Mouse (Mus musculus): ENCODE measurements at regions not wholly inside any gene's neighbourhood (a gene's known extent, or its start where the extent isn't known, plus 50 kb on each side); places are given as distances from the start of the nearest gene placed in this dataset.

DNA sequence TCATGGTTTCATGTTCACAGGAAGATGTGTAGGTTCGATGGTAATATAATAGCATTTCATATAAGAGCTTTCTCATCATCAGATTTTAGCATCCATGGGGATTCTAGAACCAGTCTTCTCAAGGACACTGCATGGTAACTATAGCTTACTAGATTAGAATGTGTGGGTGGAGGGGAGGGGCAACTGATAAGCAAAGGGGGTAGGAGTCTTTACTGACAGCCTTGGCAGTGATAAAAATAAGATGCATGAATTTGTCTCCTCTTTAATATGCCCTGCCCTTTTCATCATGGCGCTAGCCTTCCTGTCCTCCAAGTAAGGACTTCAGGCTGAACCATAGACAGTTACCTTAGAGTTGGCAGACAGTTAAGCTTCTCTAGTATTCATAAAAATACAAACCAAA is 69.6 kb upstream of the Slc22a23 start:
- no peak for TF ChIP-seq MAX (IDR thresholded peaks at IDR 0.05; ENCODE audit: low read depth)
- no peak for TF ChIP-seq POLR2A (IDR thresholded peaks at IDR 0.05; ENCODE audit: insufficient read length, low read depth)
- TF ChIP-seq CEBPB (IDR thresholded peaks at IDR 0.05; ENCODE audit: insufficient read depth, poor library complexity, severe bottlenecking), result no peak
- no peak for TF ChIP-seq E2F4 (IDR thresholded peaks at IDR 0.05; ENCODE audit: insufficient read depth)
- TF ChIP-seq USF1 (IDR thresholded peaks at IDR 0.05; ENCODE audit: low read depth), result no peak
- TF ChIP-seq TCF12 (IDR thresholded peaks at IDR 0.05; ENCODE audit: insufficient read depth, poor library complexity, severe bottlenecking), result no peak
- no peak for TF ChIP-seq MYOG (IDR thresholded peaks at IDR 0.05; ENCODE audit: control insufficient read depth in 1 of 3, insufficient read depth in 1 of 3, insufficient read length in 2 of 3, low read depth in 2 of 3)
- no peak for TF ChIP-seq SRF (IDR thresholded peaks at IDR 0.05; ENCODE audit: control insufficient read depth, insufficient read length, low read depth)
- no peak for TF ChIP-seq POLR2AphosphoS2 (IDR thresholded peaks at IDR 0.05; ENCODE audit: insufficient read length, low read depth)
- TF ChIP-seq MYOD1 (IDR thresholded peaks at IDR 0.05; ENCODE audit: control insufficient read depth in 1 of 3, insufficient read length in 2 of 3, low read depth in 2 of 3), result no peak
- TF ChIP-seq TCF3 (IDR thresholded peaks at IDR 0.05; ENCODE audit: insufficient read length, low read depth), result no peak
- no peak for TF ChIP-seq REST (IDR thresholded peaks at IDR 0.05; ENCODE audit: insufficient read depth, insufficient read length)

Measured in myocyte (in vitro differentiated cells).